In genomic region chr4:124595929-124596328, GRCm38 (mm10) we compare ENCODE assay signal across 28 mouse cellular contexts. TPM values are rescaled to one million over a fixed set of nuclear protein-coding genes. Genes with fewer than 3 reads are reported as not detected.
"Had no signal": no experiment of that assay in that cellular context is flagged by ENCODE, and none has a peak within 500 bp of the region (broad histone marks: within the 10 kb centered on the region; RNA-seq: fewer than 3 reads in every experiment).

No protein-coding gene starts in this region.

- H3K4me3 ChIP-seq: heart, embryonic 10.5 days; heart, embryonic 12.5 days; hindbrain, embryonic 10.5 days; hindbrain, embryonic 12.5 days; intestine, embryonic 15.5 days; limb, embryonic 13.5 days; limb, embryonic 15.5 days; liver, embryonic 12.5 days had no signal

- H3K4me2 ChIP-seq: heart, embryonic 12.5 days; hindbrain, embryonic 12.5 days; hindbrain, embryonic 14.5 days; intestine, embryonic 15.5 days; limb, embryonic 13.5 days; limb, embryonic 15.5 days had no signal

- H3K27ac ChIP-seq: gastrocnemius, adult 2 months; heart, embryonic 10.5 days; hindbrain, embryonic 10.5 days; hindbrain, embryonic 12.5 days; hindbrain, embryonic 14.5 days; intestine, embryonic 15.5 days; limb, embryonic 13.5 days; limb, embryonic 15.5 days; liver, embryonic 12.5 days had no signal

- H3K9ac ChIP-seq: heart, embryonic 12.5 days; hindbrain, embryonic 12.5 days; hindbrain, embryonic 14.5 days; intestine, embryonic 15.5 days; limb, embryonic 13.5 days; limb, embryonic 15.5 days; liver, embryonic 12.5 days had no signal

- ATAC-seq: inflammation-experienced regulatory T-cells, adult 6 months; intestine, embryonic 15.5 days; intestine, postnatal 0 days; liver, embryonic 12.5 days had no signal

- H3K36me3 ChIP-seq: heart, embryonic 10.5 days; heart, embryonic 12.5 days; hindbrain, embryonic 10.5 days; hindbrain, embryonic 12.5 days; intestine, embryonic 15.5 days; limb, embryonic 13.5 days; limb, embryonic 15.5 days; liver, embryonic 12.5 days had no signal

- DNase-seq: gastrocnemius, adult 2 months; gastrocnemius, postnatal 10 days; gastrocnemius, postnatal 25 days; heart, adult 18-20 months; heart, postnatal 10 days; heart, postnatal 4 days; kidney, adult 18-20 months; kidney, adult 8-10 months; kidney, postnatal 10 days; kidney, postnatal 36 days; layer of hippocampus, postnatal 36 days; left cerebral cortex, postnatal 4 days had no signal

- H3K9me3 ChIP-seq: heart, embryonic 10.5 days; heart, embryonic 12.5 days; hindbrain, embryonic 10.5 days; hindbrain, embryonic 12.5 days; intestine, embryonic 15.5 days; limb, embryonic 13.5 days; limb, embryonic 15.5 days; liver, embryonic 12.5 days had no signal

- H3K4me1 ChIP-seq: heart, embryonic 10.5 days; heart, embryonic 12.5 days; intestine, embryonic 15.5 days; limb, embryonic 13.5 days had no signal

RNA-seq across cellular contexts. Expression of gene 3100002H09Rik, which starts 14.7 kb away (rescaled TPM):
- polyA plus RNA-seq: heart, embryonic 12.5 days; heart, embryonic 14.5 days; hindbrain, embryonic 10.5 days; hindbrain, embryonic 14.5 days; inflammation-experienced regulatory T-cells, adult 6 months; intestine, embryonic 15.5 days; intestine, postnatal 0 days; kidney, embryonic 14.5 days; large intestine, adult 2 months; limb, embryonic 11.5 days; limb, embryonic 15.5 days; liver, adult 2 months; liver, embryonic 12.5 days had no signal
